Mouse (Mus musculus) erythroblast, embryonic 14.5 days (primary cell): ENCODE measurements at regions not wholly inside any gene's neighbourhood (a gene's known extent, or its start where the extent isn't known, plus 50 kb on each side); places are given as distances from the start of the nearest gene placed in this dataset.

Source experiments
- GATA1 ChIP-seq: IDR thresholded peaks from 2 replicates; pipeline ENCODE4 v1.6.1; 2012; ENCODE audit warnings: low read length, inconsistent platforms, mixed read lengths
- TAL1 ChIP-seq: IDR thresholded peaks from 3 replicates; pipeline ENCODE4 v1.6.1; 2012; ENCODE audit warnings: low read length, inconsistent platforms, mixed read lengths

GRCm38 (mm10) chr4:11887377-11887776 lies 93.7 kb downstream of the Gm10604 start:
- no peak for TF ChIP-seq TAL1
- TF ChIP-seq GATA1: no peak
